Mouse (Mus musculus) spleen, adult 2 months (tissue): ENCODE data around the gene Arid1b.

Source experiments
- CTCF ChIP-seq: fragments of 200-500 bp; IDR thresholded peaks from 2 replicates; pipeline ENCODE4 v1.5.1; 2011; ENCODE audit warnings: mild to moderate bottlenecking, inconsistent platforms; ENCODE audit not compliant: insufficient read depth, insufficient read length, insufficient replicate concordance; ENCODE audit errors: extremely low read depth
- POLR2A ChIP-seq: fragments of 200-500 bp; IDR thresholded peaks from 2 replicates; pipeline ENCODE4 v1.6.1; 2011; ENCODE audit warnings: low read depth, low read length, inconsistent platforms

GRCm38 (mm10) chr17:5202756-5203155 is 208.6 kb downstream of the Arid1b start:
- TF ChIP-seq CTCF (no peak), POLR2A (no peak)
